Mouse (Mus musculus) forebrain, embryonic 15.5 days (tissue): Measurements from ENCODE around the gene Pdx1. TPM values are rescaled to one million over a fixed set of nuclear protein-coding genes. Genes with fewer than 3 reads are reported as not detected.

Experiments used
- ATAC-seq: fragments of 200-750 bp; cut with Nextera tagmentation; replicated peaks from 2 replicates; pipeline ENCODE4 v1.8.0; 2017; ENCODE audit warnings: mild to moderate bottlenecking, moderate TSS enrichment, moderate library complexity
- H3K27ac ChIP-seq: fragments of 300-500 bp; sonication (generic); replicated peaks from 2 replicates; pipeline ENCODE4 v1.5.1; 2015; ENCODE audit warnings: mild to moderate bottlenecking, inconsistent platforms
- H3K27me3 ChIP-seq: fragments of 300-500 bp; sonication (generic); 2 replicates; pipeline ENCODE4 v1.6.1; 2015; ENCODE audit warnings: inconsistent platforms
- H3K36me3 ChIP-seq: fragments of 300-500 bp; sonication (generic); 2 replicates; pipeline ENCODE4 v1.6.1; 2015; ENCODE audit warnings: mild to moderate bottlenecking, inconsistent platforms
- H3K4me1 ChIP-seq: fragments of 300-500 bp; sonication (generic); 2 replicates; pipeline ENCODE4 v1.6.1; 2015; ENCODE audit warnings: inconsistent platforms
- H3K4me2 ChIP-seq: fragments of 300-500 bp; sonication (generic); replicated peaks from 2 replicates; pipeline ENCODE4 v1.6.1; 2015; ENCODE audit warnings: mild to moderate bottlenecking, inconsistent platforms
- H3K4me3 ChIP-seq: fragments of 300-500 bp; sonication (generic); 2 replicates; pipeline ENCODE4 v1.5.1; 2015; ENCODE audit warnings: mild to moderate bottlenecking, inconsistent platforms
- H3K9ac ChIP-seq: fragments of 300-500 bp; sonication (generic); replicated peaks from 2 replicates; pipeline ENCODE4 v1.6.1; 2015; ENCODE audit warnings: mild to moderate bottlenecking, inconsistent platforms
- H3K9me3 ChIP-seq: fragments of 300-500 bp; sonication (generic); 2 replicates; pipeline ENCODE4 v1.6.1; 2016; ENCODE audit warnings: inconsistent platforms
- WGBS: fragments of 180-500 bp; shearing (Covaris S2); methylation state at CpG from one replicate; pipeline ENCODE4 v1.1.7; 2015; ENCODE audit warnings: mixed read lengths; 5-methylcytosine and 5-hydroxymethylcytosine counted together
- polyA plus RNA-seq: library from polyadenylated mRNA; unstranded; fragments of >200 nt; fragmentation: Nextera tagmentation; extraction: Ambion mirVana; gene quantifications from 2 replicates; pipeline ENCODE4 v1.2.1, GENCODE M21; 2015

Gene Pdx1
- polyA plus RNA-seq, 1 experiment from 2014 or later: not detected

DNA sequence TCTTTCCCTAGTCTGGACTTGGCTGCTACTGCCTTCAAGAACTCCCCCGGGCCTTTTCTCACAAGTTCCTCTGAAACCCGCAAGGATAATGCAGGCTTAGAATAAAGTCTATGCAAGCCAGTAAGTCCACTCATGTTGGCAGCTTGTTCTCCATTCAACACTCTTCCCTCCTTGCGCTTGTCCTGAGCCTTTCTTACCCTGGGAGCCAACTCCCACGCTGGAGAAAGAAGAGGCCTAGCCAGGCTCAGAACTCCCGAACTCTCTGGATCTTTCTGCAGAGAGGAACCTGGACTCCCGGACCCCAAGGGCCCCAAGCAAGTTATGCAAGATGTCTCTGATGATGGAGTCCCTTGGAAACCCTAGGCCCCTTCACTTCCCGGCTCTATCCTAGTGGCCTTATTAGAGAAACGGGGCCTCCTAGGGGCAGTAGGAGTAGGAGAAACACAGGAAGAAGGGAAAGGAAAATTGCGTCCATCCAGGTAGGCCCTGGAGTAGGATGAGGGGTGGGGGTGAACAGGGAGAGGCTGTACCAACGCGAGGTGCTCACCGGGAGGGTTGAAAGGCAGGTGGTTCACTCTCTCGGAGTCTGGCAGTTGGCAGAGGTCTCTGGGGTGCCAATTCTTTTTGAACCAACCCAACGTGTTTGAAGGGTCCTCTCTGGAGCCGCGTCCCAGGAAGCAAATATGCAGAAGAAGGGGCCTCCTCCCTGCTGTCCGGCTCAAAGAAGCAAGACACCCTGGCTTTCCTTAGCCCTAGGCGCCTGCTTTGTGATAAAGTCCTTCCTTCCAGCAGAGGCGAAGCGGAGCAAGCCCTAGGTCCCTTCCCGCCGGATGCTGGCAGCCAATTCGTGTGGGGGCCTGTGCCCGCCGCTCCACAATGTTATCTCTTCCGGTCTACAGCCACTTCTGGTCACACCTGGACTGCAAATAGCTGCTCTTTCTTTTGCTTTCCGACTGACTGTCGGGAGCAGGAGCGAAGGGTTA is 1.2 kb downstream of the Pdx1 start:
- H3K4me3 ChIP-seq: no peak overlapping the region

GRCm38 (mm10) chr5:147272046-147272807 is 2.5 kb downstream of the Pdx1 start:
- Histone ChIP-seq H3K27ac (no peak overlapping the region), H3K4me3 (no peak overlapping the region), H3K27me3 (peaks cover 94% of the 10 kb centered on the region), H3K36me3 (no peaks in the 10 kb centered on the region), H3K9me3 (no peaks in the 10 kb centered on the region), H3K4me2 (no peak overlapping the region), H3K4me1 (no peaks in the 10 kb centered on the region), H3K9ac (no peak overlapping the region)
- WGBS: 2% methylated on average over 12 of the region's 12 CpGs
- ATAC-seq: no peak

More for the DNA sequence above, 1.2 kb downstream of the Pdx1 start:
- no peak for ATAC-seq
- under 1% methylated on average over 29 of the region's 29 CpGs for WGBS
- H3K9me3 ChIP-seq: no peaks in the 10 kb centered on the region
- H3K27me3 ChIP-seq: peaks cover 94% of the 10 kb centered on the region
- H3K4me1 ChIP-seq: no peaks in the 10 kb centered on the region
- no peak overlapping the region for H3K4me2 ChIP-seq
- H3K36me3 ChIP-seq: no peaks in the 10 kb centered on the region
- H3K9ac ChIP-seq: no peak overlapping the region
- H3K27ac ChIP-seq: no peak overlapping the region

DNA sequence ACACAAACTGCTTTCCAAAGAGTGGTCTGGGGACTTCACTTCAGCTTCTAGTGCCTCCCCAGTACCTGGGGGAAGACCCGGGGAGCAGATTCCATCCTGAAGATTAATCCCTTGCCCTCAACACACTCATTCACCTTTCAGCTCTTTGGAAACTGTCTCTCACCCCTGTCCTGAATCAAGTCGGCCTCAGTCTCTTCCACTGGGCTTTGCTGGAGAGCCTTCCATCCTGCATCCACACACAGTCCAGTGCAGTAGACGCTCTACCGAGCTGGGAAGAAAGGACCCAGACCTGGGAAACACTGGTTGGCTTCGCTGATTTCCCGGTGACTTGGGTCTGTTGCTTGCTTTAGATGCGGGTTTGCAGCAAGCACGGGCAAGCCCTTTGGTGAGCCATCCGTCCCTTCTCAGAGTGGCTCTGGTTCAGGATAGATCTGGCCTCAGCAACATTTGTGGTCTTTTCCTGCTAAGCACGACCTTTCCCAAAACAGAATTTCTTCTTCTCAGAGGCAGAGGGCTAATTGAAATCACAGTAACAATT is 3.1 kb downstream of the Pdx1 start:
- peaks cover 94% of the 10 kb centered on the region for H3K27me3 ChIP-seq
- H3K9ac ChIP-seq: no peak overlapping the region
- H3K4me1 ChIP-seq: no peaks in the 10 kb centered on the region
- H3K36me3 ChIP-seq: no peaks in the 10 kb centered on the region
- no peaks in the 10 kb centered on the region for H3K9me3 ChIP-seq
- under 1% methylated on average over 10 of the region's 10 CpGs for WGBS
- ATAC-seq: no peak
- no peak overlapping the region for H3K4me2 ChIP-seq
- no peak overlapping the region for H3K4me3 ChIP-seq
- H3K27ac ChIP-seq: no peak overlapping the region

DNA sequence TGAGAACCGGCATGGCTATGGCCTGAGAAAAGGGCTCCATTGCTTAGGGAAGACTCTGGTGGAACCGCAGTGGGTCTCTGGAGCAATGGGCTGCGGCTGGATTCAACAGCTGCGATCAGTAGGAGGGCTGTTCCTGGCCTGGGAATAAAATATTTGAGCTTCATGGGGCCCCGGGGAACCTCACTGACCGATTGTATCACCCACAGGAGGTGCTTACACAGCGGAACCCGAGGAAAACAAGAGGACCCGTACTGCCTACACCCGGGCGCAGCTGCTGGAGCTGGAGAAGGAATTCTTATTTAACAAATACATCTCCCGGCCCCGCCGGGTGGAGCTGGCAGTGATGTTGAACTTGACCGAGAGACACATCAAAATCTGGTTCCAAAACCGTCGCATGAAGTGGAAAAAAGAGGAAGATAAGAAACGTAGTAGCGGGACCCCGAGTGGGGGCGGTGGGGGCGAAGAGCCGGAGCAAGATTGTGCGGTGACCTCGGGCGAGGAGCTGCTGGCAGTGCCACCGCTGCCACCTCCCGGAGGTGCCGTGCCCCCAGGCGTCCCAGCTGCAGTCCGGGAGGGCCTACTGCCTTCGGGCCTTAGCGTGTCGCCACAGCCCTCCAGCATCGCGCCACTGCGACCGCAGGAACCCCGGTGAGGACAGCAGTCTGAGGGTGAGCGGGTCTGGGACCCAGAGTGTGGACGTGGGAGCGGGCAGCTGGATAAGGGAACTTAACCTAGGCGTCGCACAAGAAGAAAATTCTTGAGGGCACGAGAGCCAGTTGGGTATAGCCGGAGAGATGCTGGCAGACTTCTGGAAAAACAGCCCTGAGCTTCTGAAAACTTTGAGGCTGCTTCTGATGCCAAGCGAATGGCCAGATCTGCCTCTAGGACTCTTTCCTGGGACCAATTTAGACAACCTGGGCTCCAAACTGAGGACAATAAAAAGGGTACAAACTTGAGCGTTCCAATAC is 4.7 kb downstream of the Pdx1 start:
- Histone ChIP-seq H3K27me3 (peaks cover 90% of the 10 kb centered on the region), H3K4me1 (no peaks in the 10 kb centered on the region), H3K27ac (no peak overlapping the region), H3K4me2 (no peak overlapping the region), H3K36me3 (no peaks in the 10 kb centered on the region), H3K9me3 (no peaks in the 10 kb centered on the region), H3K4me3 (no peak overlapping the region), H3K9ac (no peak overlapping the region)
- ATAC-seq: no peak
- under 1% methylated on average over 48 of the region's 48 CpGs for whole genome bisulfite sequencing

- H3K9ac ChIP-seq: no peak overlapping the region
- no peaks in the 10 kb centered on the region for H3K9me3 ChIP-seq
- H3K36me3 ChIP-seq: no peaks in the 10 kb centered on the region
- no peaks in the 10 kb centered on the region for H3K4me1 ChIP-seq
- no peak overlapping the region for H3K27ac ChIP-seq
- H3K4me2 ChIP-seq: no peak overlapping the region
- no peak overlapping the region for H3K4me3 ChIP-seq
- H3K27me3 ChIP-seq: peaks cover 90% of the 10 kb centered on the region
- no peak for ATAC-seq
- 20% methylated on average over 3 of the region's 3 CpGs for WGBS
Observed at GRCm38 (mm10) chr5:147275761-147276160, 6.0 kb downstream of the Pdx1 start.

DNA sequence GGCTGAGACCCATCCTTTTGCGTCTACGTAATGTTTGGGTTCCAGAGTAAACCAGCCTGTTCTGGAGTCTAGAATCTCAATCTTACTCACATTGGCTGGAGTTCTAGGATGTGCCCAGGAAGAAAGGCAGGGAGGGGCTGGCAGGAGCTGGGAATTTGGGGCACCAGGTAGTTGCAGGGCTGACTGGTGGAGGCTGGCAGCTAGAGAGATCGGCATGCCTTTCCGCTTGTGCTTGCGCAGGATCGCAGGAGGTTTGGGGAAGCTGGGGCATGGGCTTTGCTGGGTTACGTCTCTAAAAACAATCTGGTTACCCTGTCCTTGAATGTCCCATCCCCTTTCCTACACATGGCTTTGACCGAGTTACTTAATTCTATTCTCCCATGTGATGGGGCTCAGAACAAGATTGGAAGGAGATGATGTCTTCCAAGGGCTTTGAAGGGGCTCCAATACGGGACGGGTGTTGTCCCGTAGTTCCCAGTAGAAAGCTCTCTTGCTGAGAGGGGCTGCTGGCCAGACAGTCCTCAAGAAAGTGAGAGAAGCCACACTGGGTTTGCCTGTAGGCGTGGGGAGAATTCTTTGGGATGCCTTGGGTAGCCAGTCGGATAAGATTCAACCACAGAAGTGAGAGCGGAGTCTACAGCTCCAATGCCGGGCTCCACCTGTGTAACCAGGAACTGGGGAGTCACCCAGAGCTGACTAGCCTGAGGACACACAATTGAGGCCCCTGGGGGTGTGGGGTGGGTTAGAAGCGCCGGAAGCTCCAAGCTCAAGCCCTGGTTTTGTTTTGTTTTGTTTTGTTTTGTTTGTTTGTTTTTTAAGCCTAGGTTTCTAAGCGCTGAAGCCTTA is 7.2 kb downstream of the Pdx1 start:
- Histone ChIP-seq H3K4me1 (no peaks in the 10 kb centered on the region), H3K27ac (no peak overlapping the region), H3K4me3 (no peak overlapping the region), H3K27me3 (peaks cover 89% of the 10 kb centered on the region), H3K36me3 (no peaks in the 10 kb centered on the region), H3K4me2 (no peak overlapping the region), H3K9me3 (no peaks in the 10 kb centered on the region), H3K9ac (no peak overlapping the region)
- WGBS: under 1% methylated on average over 18 of the region's 18 CpGs
- ATAC-seq: no peak

GRCm38 (mm10) chr5:147277547-147277925 is 7.8 kb downstream of the Pdx1 start:
- WGBS: 0% methylated on average over 13 of the region's 13 CpGs
- Histone ChIP-seq H3K27me3 (peaks cover 83% of the 10 kb centered on the region), H3K4me1 (no peaks in the 10 kb centered on the region), H3K36me3 (no peaks in the 10 kb centered on the region), H3K9me3 (no peaks in the 10 kb centered on the region), H3K9ac (no peak overlapping the region), H3K4me3 (no peak overlapping the region), H3K27ac (no peak overlapping the region), H3K4me2 (no peak overlapping the region)
- ATAC-seq: no peak

DNA sequence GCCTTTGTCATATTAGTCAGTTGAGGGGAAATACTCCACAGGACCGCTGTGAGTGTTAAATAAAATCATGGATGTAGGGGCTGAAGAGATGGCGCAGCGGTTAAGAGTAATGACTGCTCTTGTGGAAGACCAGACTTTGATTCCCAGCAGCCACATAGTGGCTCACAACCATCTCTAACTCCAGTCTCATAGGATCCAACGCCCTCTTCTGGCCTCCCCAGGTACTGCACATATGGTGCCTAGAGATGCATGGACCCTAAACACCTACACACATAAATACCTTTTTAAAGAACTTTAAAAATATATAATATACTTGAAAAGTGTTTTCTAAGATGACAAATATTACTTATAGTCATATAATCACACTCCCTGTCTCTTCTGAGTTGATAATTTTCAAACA is 14.6 kb downstream of the Pdx1 start:
- H3K4me1 ChIP-seq: no peaks in the 10 kb centered on the region
- 71% methylated on average over 4 of the region's 4 CpGs for WGBS
- H3K9ac ChIP-seq: no peak overlapping the region
- no peaks in the 10 kb centered on the region for H3K9me3 ChIP-seq
- peaks cover 27% of the 10 kb centered on the region for H3K27me3 ChIP-seq
- no peak for ATAC-seq
- no peaks in the 10 kb centered on the region for H3K36me3 ChIP-seq
- no peak overlapping the region for H3K4me2 ChIP-seq
- H3K27ac ChIP-seq: no peak overlapping the region
- no peak overlapping the region for H3K4me3 ChIP-seq

DNA sequence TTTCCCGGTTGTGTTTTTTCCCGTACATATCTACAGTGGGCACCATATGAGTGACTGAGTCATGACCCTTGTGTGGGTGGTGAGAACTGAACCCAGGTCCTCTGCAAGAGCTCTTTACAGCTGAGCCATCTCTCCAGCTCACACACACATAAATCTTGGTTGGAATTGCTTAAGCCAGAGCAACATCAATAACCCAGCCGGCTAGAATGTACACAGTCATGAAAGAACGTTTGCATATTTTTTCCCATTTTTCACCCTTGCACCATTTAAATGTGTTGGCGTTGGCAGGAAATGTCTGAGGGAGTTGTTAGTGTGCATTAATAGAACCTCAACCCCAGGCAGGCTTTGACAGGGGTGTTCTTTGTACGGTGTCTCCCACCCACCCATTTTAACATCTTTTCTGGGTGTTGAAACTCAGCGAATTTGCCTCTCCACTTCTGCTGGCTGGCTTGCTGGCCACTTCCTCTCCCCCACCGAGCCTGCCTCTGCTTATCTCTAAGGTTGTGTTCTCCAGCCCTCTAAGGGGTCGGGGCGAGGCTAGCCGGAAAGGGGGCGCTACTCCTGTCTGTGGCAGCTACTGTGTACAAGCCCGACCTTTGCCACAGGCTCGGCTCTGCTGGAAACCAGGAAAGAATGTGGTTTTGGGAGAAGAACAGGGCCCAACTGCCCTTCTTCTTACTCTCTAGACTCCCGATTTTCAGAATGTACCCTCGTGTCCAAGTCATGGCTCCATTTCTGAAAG is 22.2 kb downstream of the Pdx1 start:
- no peak overlapping the region for H3K4me3 ChIP-seq
- 45% methylated on average over 16 of the region's 16 CpGs for WGBS
- H3K36me3 ChIP-seq: no peaks in the 10 kb centered on the region
- H3K27ac ChIP-seq: no peak overlapping the region
- H3K4me2 ChIP-seq: no peak overlapping the region
- no peak overlapping the region for H3K9ac ChIP-seq
- peaks cover 59% of the 10 kb centered on the region for H3K27me3 ChIP-seq
- 0 out of 2 replicates have a peak, but pooled peaks cover 2% of the 10 kb centered on the region for H3K4me1 ChIP-seq
- no peaks in the 10 kb centered on the region for H3K9me3 ChIP-seq
- no peak for ATAC-seq

- no peak overlapping the region for H3K4me3 ChIP-seq
- H3K9me3 ChIP-seq: no peaks in the 10 kb centered on the region
- H3K4me2 ChIP-seq: no peak overlapping the region
- 51% methylated on average over 13 of the region's 13 CpGs for WGBS
- no peak overlapping the region for H3K9ac ChIP-seq
- no peaks in the 10 kb centered on the region for H3K36me3 ChIP-seq
- peaks cover 66% of the 10 kb centered on the region for H3K27me3 ChIP-seq
- no peak for ATAC-seq
- H3K27ac ChIP-seq: no peak overlapping the region
- 0 out of 2 replicates have a peak, but pooled peaks cover 2% of the 10 kb centered on the region for H3K4me1 ChIP-seq
Observed at GRCm38 (mm10) chr5:147292506-147293120, 22.9 kb downstream of the Pdx1 start.
